Mouse (Mus musculus) liver, embryonic 11.5 days (tissue): ENCODE data around the gene Tgfbi. TPM values are rescaled to one million over a fixed set of nuclear protein-coding genes. Genes with fewer than 3 reads are reported as not detected.

ENCODE experiments used
- ATAC-seq: fragments of 200-750 bp; cut with Nextera tagmentation; replicated peaks from 2 replicates; pipeline ENCODE4 v1.8.0; 2017; ENCODE audit warnings: moderate number of reproducible peaks, mild to moderate bottlenecking, moderate TSS enrichment, moderate library complexity; ENCODE audit not compliant: low FRiP score
- DNase-seq: peaks from one replicate; pipeline ENCODE4 v3.0.0-alpha.2; 2017; ENCODE audit warnings: low spot score
- H3K27ac ChIP-seq: fragments of 300-500 bp; sonication (generic); 2 replicates; pipeline ENCODE4 v1.5.1; 2014; ENCODE audit warnings: mild to moderate bottlenecking, low read depth, low read length, control low read depth
- H3K27me3 ChIP-seq: fragments of 300-500 bp; sonication (generic); replicated peaks from 2 replicates; pipeline ENCODE4 v1.6.1; 2014; ENCODE audit warnings: low read length, mixed read lengths; ENCODE audit not compliant: control insufficient read depth, insufficient read depth
- H3K36me3 ChIP-seq: fragments of 300-500 bp; sonication (generic); 2 replicates; pipeline ENCODE4 v1.6.1; 2014; ENCODE audit warnings: mild to moderate bottlenecking, low read length, moderate library complexity, mixed read lengths; ENCODE audit not compliant: control insufficient read depth, insufficient read depth
- H3K4me1 ChIP-seq: fragments of 300-500 bp; sonication (generic); replicated peaks from 2 replicates; pipeline ENCODE4 v1.6.1; 2014; ENCODE audit warnings: low read length, mixed read lengths; ENCODE audit not compliant: control insufficient read depth, insufficient read depth
- H3K4me2 ChIP-seq: fragments of 300-500 bp; sonication (generic); 2 replicates; pipeline ENCODE4 v1.6.1; 2014; ENCODE audit warnings: mild to moderate bottlenecking, control low read depth, moderate library complexity
- H3K4me3 ChIP-seq: fragments of 300-500 bp; sonication (generic); 2 replicates; pipeline ENCODE4 v1.5.1; 2014; ENCODE audit warnings: low read depth, low read length, control low read depth
- H3K9ac ChIP-seq: fragments of 300-500 bp; sonication (generic); 2 replicates; pipeline ENCODE4 v1.6.1; 2014; ENCODE audit warnings: low read depth, low read length, control low read depth
- H3K9me3 ChIP-seq: fragments of 300-500 bp; sonication (generic); 2 replicates; pipeline ENCODE4 v1.6.1; 2016; ENCODE audit warnings: low read length, inconsistent platforms, mixed read lengths; ENCODE audit not compliant: control insufficient read depth
- WGBS: fragments of 180-500 bp; shearing (Covaris S2); extraction: QIAGEN DNeasy Blood & Tissue Kit; methylation state at CpG from one replicate; pipeline ENCODE4 v1.1.7; 2014; 5-methylcytosine and 5-hydroxymethylcytosine counted together
- polyA plus RNA-seq: library from polyadenylated mRNA; unstranded; fragments of >200 nt; fragmentation: Nextera tagmentation; extraction: Ambion mirVana; gene quantifications from 2 replicates; pipeline ENCODE4 v1.2.1, GENCODE M21; 2014

The Tgfbi gene
- polyA plus RNA-seq, 1 experiment from 2014 or later: 27.6 TPM

GRCm38 (mm10) chr13:56678188-56678787 lies 69.0 kb downstream of the Tgfbi start:
- 45% methylated on average over 10 of the region's 10 CpGs for WGBS
- ATAC-seq: no peak
- Histone ChIP-seq H3K36me3 (no peaks in the 10 kb centered on the region), H3K27me3 (no peaks in the 10 kb centered on the region), H3K27ac (no peak overlapping the region; the same call in 1 of the 2 replicates), H3K9ac (no peak overlapping the region), H3K4me3 (no peak overlapping the region), H3K9me3 (no peaks in the 10 kb centered on the region), H3K4me2 (no peak overlapping the region), H3K4me1 (peaks cover 5% of the 10 kb centered on the region; the same call in 1 of the 2 replicates)
- no peak for DNase-seq

DNA sequence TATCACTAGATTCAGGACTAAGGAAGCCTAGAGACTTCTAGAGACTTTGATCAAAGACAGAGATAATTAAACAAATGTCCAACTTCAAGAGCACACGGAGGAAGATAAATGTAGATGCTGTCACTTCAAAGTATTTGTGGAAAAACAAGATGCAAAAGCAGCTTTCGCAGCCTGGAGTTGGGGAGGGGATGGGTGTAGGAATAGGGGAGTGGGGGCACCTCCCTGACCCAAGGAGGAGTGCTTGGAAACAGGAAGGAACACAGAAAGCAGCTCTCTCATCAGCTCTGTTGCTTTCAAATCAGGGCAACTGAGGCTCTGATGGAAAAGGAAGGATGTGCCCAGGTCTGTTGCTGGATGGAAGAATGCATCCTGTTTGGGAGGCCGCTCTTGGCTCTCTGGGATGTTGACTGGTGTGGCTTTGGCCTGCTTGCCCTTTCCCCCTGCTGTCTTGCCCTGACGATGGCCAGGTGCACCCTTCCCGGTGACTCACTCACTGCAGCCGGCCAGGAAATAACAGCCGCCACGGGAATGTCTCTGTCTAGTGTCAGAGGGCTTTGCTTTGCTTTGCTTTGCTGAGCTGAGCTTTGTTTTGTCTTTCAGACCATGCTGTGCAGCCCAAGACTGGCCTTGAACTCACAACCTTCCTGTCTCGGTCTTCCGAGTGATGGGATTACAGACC lies 69.6 kb downstream of the Tgfbi start:
- no peak overlapping the region for H3K4me2 ChIP-seq
- ATAC-seq (no peak), DNase-seq (no peak)
- no peak overlapping the region for H3K9ac ChIP-seq
- 39% methylated on average over 10 of the region's 10 CpGs for WGBS
- no peak overlapping the region; the same call in 1 of the 2 replicates for H3K27ac ChIP-seq
- no peaks in the 10 kb centered on the region for H3K27me3 ChIP-seq
- no peak overlapping the region for H3K4me3 ChIP-seq
- H3K36me3 ChIP-seq: no peaks in the 10 kb centered on the region
- no peaks in the 10 kb centered on the region for H3K9me3 ChIP-seq
- H3K4me1 ChIP-seq: peaks cover 5% of the 10 kb centered on the region; the same call in 1 of the 2 replicates

DNA sequence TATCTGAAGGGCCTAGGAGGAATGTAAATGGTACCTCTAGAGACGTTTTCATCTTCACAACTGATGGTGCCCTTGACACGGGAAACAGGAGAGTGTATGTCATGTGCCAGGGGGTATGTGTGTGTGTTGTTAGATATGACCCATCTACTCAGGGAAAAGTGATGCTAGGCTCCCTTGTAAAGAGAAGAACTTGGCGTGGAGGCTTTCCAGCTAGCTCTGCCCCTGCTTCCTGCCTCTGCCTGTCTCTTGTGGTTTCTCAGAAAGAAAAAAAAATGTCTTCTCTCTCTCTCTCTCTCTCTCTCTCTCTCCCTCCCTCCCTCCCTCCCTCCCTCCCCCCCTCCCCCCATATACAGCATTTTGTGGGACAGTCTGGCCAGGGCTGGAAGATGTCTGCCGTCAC lies 72.6 kb downstream of the Tgfbi start:
- Histone ChIP-seq H3K4me2 (no peak overlapping the region), H3K9me3 (no peaks in the 10 kb centered on the region), H3K36me3 (no peaks in the 10 kb centered on the region), H3K4me1 (peaks cover 5% of the 10 kb centered on the region; the same call in 1 of the 2 replicates), H3K4me3 (no peak overlapping the region), H3K9ac (no peak overlapping the region), H3K27ac (no peak overlapping the region), H3K27me3 (no peaks in the 10 kb centered on the region)
- no peak for ATAC-seq
- 57% methylated on average over 4 of the region's 4 CpGs for WGBS
- no peak for DNase-seq

DNA sequence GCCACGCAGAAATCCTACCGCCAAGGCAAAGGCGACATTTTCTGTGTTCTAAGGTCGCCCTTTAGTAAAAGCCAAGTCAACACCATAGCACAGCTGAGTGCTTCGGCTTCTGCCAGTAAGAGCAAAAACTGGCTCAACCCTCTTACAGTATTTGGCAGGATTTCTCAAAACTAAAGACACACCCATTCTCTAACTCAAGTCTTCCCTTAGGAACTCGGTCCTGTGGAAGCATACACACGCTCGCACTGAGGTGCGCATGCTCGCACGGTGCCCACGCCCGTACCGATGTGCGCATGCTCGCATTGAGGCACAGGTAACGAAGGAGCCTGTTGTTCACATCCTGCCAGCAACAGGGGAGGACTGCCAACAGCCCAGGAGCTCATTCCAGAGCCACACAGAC lies 73.0 kb downstream of the Tgfbi start:
- Histone ChIP-seq H3K4me1 (peaks cover 5% of the 10 kb centered on the region; the same call in 1 of the 2 replicates), H3K36me3 (no peaks in the 10 kb centered on the region), H3K27ac (no peak overlapping the region), H3K4me2 (no peak overlapping the region), H3K9ac (no peak overlapping the region), H3K4me3 (no peak overlapping the region), H3K27me3 (no peaks in the 10 kb centered on the region), H3K9me3 (no peaks in the 10 kb centered on the region)
- DNase-seq (no peak), ATAC-seq (no peak)
- WGBS: 76% methylated on average over 17 of the region's 17 CpGs

GRCm38 (mm10) chr13:56683306-56683705 lies 74.0 kb downstream of the Tgfbi start:
- WGBS: 87% methylated on average over 7 of the region's 7 CpGs
- no peak for DNase-seq
- no peak overlapping the region for H3K27ac ChIP-seq

More at GRCm38 (mm10) chr13:56683306-56683705, 74.0 kb downstream of the Tgfbi start:
- H3K27me3 ChIP-seq: no peaks in the 10 kb centered on the region
- no peak overlapping the region for H3K4me2 ChIP-seq
- no peak for ATAC-seq
- no peaks in the 10 kb centered on the region for H3K4me1 ChIP-seq
- H3K9ac ChIP-seq: no peak overlapping the region
- no peak overlapping the region for H3K4me3 ChIP-seq
- H3K36me3 ChIP-seq: no peaks in the 10 kb centered on the region
- H3K9me3 ChIP-seq: no peaks in the 10 kb centered on the region

Other genes starting within 250 kb of the Tgfbi start
- gene Gm3045, start 182.9 kb upstream of the Tgfbi start, polyA plus RNA-seq: not detected in 2 replicates
- 0.18 and 0.37 TPM in 2 replicates for gene Slc25a48, start 171.2 kb upstream of the Tgfbi start, polyA plus RNA-seq
- not detected in 2 replicates for gene Il9, start 127.3 kb upstream of the Tgfbi start, polyA plus RNA-seq
- gene Fbxl21, start 87.1 kb upstream of the Tgfbi start, polyA plus RNA-seq: 1.2 and 1.3 TPM in 2 replicates
- 31.8 and 34.4 TPM in 2 replicates for gene Lect2, start 61.0 kb upstream of the Tgfbi start, polyA plus RNA-seq
- gene Smad5, start 93.5 kb downstream of the Tgfbi start, polyA plus RNA-seq: 16.8 and 18.5 TPM in 2 replicates
- gene Gm45623, start 144.3 kb downstream of the Tgfbi start, polyA plus RNA-seq: not detected in 2 replicates